Mouse (Mus musculus) stomach, postnatal 0 days (tissue): Measurements from ENCODE around the gene Fignl1.

ENCODE experiments used
- CTCF ChIP-seq: IDR thresholded peaks from 2 replicates; pipeline ENCODE4 v1.5.1; 2016; ENCODE audit warnings: antibody characterized with exemption, low read depth, mild to moderate bottlenecking, moderate library complexity
- EP300 ChIP-seq: optimal IDR thresholded peaks from 2 replicates; pipeline ENCODE3; 2016; ENCODE audit warnings: antibody characterized with exemption

DNA sequence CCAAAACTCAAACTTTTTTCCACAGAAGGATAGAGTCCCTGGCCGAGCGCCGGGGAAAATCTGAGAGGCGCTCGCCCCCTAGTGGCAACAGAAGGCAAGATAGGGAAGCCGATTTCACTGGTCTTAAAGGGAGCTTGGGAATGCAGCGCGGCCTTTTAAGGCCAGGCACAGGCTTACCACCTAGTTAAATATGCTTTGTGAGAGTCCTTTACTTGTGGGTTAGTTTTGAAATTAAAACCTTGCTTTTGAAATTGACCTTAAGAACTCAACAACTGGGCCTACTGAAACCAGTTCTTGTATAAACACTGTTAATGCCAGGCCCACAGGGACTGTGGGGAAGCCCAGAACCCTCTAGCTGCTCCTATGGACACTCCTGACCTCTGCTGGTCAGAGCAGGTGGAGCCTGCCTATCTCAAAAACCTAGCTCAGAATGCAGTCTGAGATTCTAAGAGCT is 20.2 kb downstream of the Fignl1 start:
- peak; percentile 69 for TF ChIP-seq CTCF
- no peak for TF ChIP-seq EP300
